Mouse (Mus musculus) liver, embryonic 13.5 days (tissue): ENCODE measurements at regions not wholly inside any gene's neighbourhood (a gene's known extent, or its start where the extent isn't known, plus 50 kb on each side); places are given as distances from the start of the nearest gene placed in this dataset.
"Not testable (repeated sequence)": the region's sequence is repeated elsewhere in the genome, so short reads cannot be mapped to it uniquely, and the experiment has no call there.

Source experiments
- ATAC-seq: fragments of 200-750 bp; cut with Nextera tagmentation; 2 replicates; pipeline ENCODE4 v1.8.0; 2017; ENCODE audit warnings: low read depth, mild to moderate bottlenecking, moderate number of reproducible peaks, moderate library complexity
- DNase-seq: peaks from one replicate; pipeline ENCODE4 v3.0.0; 2022
- H3K27ac ChIP-seq: fragments of 300-500 bp; sonication (generic); 2 replicates; pipeline ENCODE4 v1.5.1; 2015; ENCODE audit warnings: moderate library complexity, mild to moderate bottlenecking, inconsistent platforms
- H3K27me3 ChIP-seq: fragments of 300-500 bp; sonication (generic); 2 replicates; pipeline ENCODE4 v1.6.1; 2015; ENCODE audit warnings: mild to moderate bottlenecking, inconsistent platforms
- H3K36me3 ChIP-seq: fragments of 300-500 bp; sonication (generic); 2 replicates; pipeline ENCODE4 v1.6.1; 2015; ENCODE audit warnings: mild to moderate bottlenecking, inconsistent platforms
- H3K4me1 ChIP-seq: fragments of 300-500 bp; sonication (generic); replicated peaks from 2 replicates; pipeline ENCODE4 v1.6.1; 2015; ENCODE audit warnings: inconsistent platforms
- H3K4me2 ChIP-seq: fragments of 300-500 bp; sonication (generic); 2 replicates; pipeline ENCODE4 v1.6.1; 2015; ENCODE audit warnings: inconsistent platforms, mild to moderate bottlenecking, moderate library complexity
- H3K4me3 ChIP-seq: fragments of 300-500 bp; sonication (generic); replicated peaks from 2 replicates; pipeline ENCODE4 v1.5.1; 2015; ENCODE audit warnings: mild to moderate bottlenecking, inconsistent platforms
- H3K9ac ChIP-seq: fragments of 300-500 bp; sonication (generic); 2 replicates; pipeline ENCODE4 v1.6.1; 2015; ENCODE audit warnings: mild to moderate bottlenecking, inconsistent platforms
- H3K9me3 ChIP-seq: fragments of 300-500 bp; sonication (generic); replicated peaks from 2 replicates; pipeline ENCODE4 v1.6.1; 2016; ENCODE audit warnings: inconsistent platforms
- WGBS: fragments of 180-500 bp; shearing (Covaris S2); methylation state at CpG from one replicate; pipeline ENCODE4 v1.1.7; 2015; ENCODE audit not compliant: insufficient replicate concordance; 5-methylcytosine and 5-hydroxymethylcytosine counted together

DNA sequence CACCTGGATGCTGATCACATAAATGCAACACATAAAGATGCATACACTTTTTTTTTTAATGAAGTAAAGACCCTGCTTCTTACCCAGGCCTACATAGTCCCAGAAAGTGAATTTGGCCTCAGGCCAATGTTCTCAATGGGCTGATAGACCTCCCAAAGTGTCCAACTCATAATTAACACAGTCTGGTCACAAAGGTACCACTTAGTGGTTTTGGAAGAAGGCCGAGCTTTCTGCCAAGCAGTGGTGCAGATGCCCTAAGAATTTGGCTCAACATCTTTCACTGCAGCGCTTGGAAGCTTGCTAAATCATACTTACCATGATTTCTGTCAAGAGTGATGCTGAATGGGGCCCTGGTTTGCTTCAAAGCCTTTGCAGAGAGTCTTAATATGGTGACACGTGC, 706.4 kb upstream of the Rag2 start:
- Histone ChIP-seq H3K4me3 (no peak overlapping the region), H3K27me3 (no peaks in the 10 kb centered on the region), H3K4me2 (no peak overlapping the region), H3K4me1 (no peaks in the 10 kb centered on the region), H3K36me3 (no peaks in the 10 kb centered on the region), H3K27ac (no peak overlapping the region), H3K9me3 (no peaks in the 10 kb centered on the region), H3K9ac (no peak overlapping the region)
- WGBS: 51% methylated on average over 3 of the region's 3 CpGs
- no peak for ATAC-seq
- DNase-seq: no peak

DNA sequence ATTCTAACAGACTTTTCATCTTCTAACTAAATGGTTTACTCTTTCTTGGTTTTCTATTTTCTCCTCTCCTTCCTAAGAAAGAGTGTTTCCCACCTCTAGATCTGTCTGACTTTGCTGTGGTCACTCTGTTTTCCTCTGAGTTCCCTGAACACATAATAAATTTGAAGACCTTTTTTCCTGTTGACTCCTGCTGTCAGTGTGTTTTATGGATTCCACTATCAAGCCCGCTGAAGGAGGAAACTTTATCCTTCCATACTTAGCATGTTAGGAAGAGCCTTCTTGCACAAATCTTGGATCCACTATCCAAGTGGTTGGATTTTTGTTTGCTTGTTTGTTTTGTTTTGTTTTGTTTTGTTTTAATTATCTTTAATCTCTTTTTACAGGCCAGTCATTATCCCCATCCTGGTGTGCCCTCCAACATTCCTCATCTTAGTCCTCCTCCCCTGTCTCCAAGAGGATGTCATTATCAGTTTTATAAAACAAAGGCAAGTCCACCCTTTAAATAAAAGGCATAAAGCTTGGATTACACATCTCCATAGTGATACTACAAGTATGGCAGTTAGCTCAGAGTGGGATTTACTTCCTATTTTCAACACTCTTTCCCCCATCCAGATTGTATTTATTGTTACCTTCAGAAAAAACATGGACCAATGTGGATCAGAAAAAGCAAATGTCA, 704.8 kb upstream of the Rag2 start:
- Histone ChIP-seq H3K36me3 (no peaks in the 10 kb centered on the region), H3K27me3 (no peaks in the 10 kb centered on the region), H3K27ac (no peak overlapping the region), H3K9me3 (no peaks in the 10 kb centered on the region), H3K4me1 (no peaks in the 10 kb centered on the region), H3K9ac (no peak overlapping the region), H3K4me2 (no peak overlapping the region), H3K4me3 (no peak overlapping the region)
- ATAC-seq (no peak), DNase-seq (no peak)
- WGBS: 59% methylated on average over 1 of the region's 1 CpGs

DNA sequence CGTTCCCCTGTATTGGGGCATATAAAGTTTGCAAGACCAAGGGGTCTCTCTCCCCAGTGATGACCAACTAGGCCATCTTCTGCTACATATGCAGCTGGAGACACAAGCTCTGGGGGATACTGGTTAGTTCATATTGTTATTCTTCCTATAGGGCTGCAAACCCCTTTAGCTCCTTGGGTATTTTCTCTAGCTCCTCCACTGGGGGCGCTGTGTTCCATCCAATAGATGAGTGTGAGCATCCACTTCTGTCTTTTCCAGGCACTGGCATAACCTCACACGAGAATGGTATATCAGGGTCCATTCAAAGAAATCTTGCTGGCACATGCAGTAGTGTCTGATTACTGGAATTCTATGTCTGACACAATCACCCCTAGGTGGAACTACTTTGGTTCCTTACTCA, 675.9 kb upstream of the Rag2 start:
- ATAC-seq, H3K36me3 ChIP-seq, H3K4me3 ChIP-seq, DNase-seq, H3K9ac ChIP-seq, H3K4me1 ChIP-seq, H3K27ac ChIP-seq, H3K27me3 ChIP-seq, H3K4me2 ChIP-seq, H3K9me3 ChIP-seq: not testable (repeated sequence)
- 32% methylated on average over 3 of the region's 3 CpGs for whole genome bisulfite sequencing

DNA sequence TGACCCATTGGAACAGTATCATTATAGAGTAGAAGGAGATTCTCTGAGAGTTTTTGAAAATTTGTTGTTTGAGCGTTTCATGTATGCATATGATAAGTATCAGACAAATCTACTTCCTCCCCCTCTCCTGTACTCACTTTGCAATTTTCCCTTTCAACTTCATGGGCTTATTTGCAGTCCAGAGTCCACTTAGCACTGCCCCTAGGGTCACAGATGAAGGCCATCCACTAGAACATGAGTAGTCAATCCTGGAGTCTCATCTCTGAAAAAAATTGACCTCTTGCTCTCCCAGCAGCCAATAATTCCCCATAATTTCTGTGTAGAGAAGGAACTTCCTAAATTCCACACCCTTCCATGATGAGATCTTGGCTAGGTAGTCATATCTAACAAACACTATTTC, 665.1 kb upstream of the Rag2 start:
- DNase-seq (no peak), ATAC-seq (no peak)
- no peaks in the 10 kb centered on the region for H3K9me3 ChIP-seq
- H3K4me2 ChIP-seq: no peak overlapping the region
- 43% methylated on average over 1 of the region's 1 CpGs for WGBS
- H3K36me3 ChIP-seq: no peaks in the 10 kb centered on the region
- no peak overlapping the region for H3K9ac ChIP-seq
- H3K27me3 ChIP-seq: no peaks in the 10 kb centered on the region
- H3K27ac ChIP-seq: no peak overlapping the region
- H3K4me3 ChIP-seq: no peak overlapping the region
- H3K4me1 ChIP-seq: no peaks in the 10 kb centered on the region

DNA sequence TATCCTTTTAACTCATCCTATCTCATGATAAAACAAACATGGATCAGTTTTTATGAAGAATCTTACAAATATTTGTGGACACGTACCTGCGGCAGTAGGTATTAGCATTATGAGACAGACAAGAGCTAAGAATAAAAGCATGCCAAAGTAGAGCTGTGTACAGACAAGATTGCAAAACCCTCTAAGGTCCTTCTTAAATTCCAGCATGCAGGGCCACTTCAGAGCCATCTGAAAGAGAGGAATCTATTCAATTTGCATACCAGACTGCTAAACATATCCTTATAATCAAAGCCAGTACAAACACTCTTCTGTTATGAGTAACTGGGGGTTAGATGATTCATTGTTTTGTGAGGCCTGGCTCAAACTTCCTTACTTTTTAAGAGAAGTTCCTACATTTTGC, 659.9 kb upstream of the Rag2 start:
- H3K27ac ChIP-seq: no peak overlapping the region
- no peaks in the 10 kb centered on the region for H3K9me3 ChIP-seq
- 82% methylated on average over 2 of the region's 2 CpGs for WGBS
- no peak overlapping the region for H3K4me3 ChIP-seq
- H3K27me3 ChIP-seq: no peaks in the 10 kb centered on the region
- H3K4me2 ChIP-seq: no peak overlapping the region
- ATAC-seq (no peak), DNase-seq (no peak)
- no peaks in the 10 kb centered on the region for H3K4me1 ChIP-seq
- no peak overlapping the region for H3K9ac ChIP-seq
- H3K36me3 ChIP-seq: no peaks in the 10 kb centered on the region

DNA sequence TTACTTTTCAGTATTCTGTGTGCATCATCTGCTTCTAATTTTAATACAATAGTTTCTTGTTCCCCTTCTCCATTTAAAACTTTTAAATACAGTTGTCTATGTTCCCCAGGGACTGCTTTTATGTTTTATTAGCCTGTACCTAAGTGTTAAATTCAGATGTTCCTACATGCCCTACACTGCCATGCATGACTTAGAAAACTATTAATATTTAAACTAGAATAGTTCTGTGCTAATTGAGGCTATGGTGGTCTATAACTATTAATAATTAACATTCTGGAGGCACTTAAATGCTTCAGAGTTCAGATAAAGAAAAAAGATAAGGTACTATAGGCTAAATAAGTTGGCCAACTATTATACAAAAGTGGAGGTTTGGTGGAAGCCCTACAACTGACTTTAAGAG, 647.3 kb upstream of the Rag2 start:
- H3K4me3 ChIP-seq: no peak overlapping the region
- DNase-seq (no peak), ATAC-seq (no peak)
- no peaks in the 10 kb centered on the region for H3K9me3 ChIP-seq
- no peaks in the 10 kb centered on the region for H3K27me3 ChIP-seq
- H3K4me1 ChIP-seq: no peaks in the 10 kb centered on the region
- no peak overlapping the region for H3K27ac ChIP-seq
- H3K9ac ChIP-seq: no peak overlapping the region
- no peak overlapping the region for H3K4me2 ChIP-seq
- H3K36me3 ChIP-seq: no peaks in the 10 kb centered on the region

DNA sequence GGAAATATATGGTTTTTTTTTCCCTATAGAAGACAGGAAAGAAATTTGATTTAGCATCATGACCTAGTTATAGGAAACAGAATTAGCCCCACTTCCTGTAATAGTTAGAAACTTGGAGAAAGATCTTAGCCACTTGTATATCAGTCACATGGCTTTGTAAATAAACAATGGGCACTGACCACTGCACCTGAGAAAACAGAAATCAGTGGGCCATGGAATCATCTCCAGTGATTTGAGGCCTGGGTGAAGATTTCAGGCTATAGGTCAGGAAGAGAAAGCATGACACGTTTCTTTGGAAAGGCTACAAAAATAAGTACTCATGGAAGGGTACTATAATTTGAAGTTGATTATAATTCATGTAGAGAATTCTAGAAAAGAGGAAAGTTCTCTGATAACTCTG, 642.2 kb upstream of the Rag2 start:
- H3K36me3 ChIP-seq: no peaks in the 10 kb centered on the region
- no peak overlapping the region for H3K4me3 ChIP-seq
- no peak overlapping the region for H3K9ac ChIP-seq
- ATAC-seq: no peak
- no peak overlapping the region for H3K27ac ChIP-seq
- no peak overlapping the region for H3K4me2 ChIP-seq
- no peaks in the 10 kb centered on the region for H3K9me3 ChIP-seq
- H3K4me1 ChIP-seq: no peaks in the 10 kb centered on the region
- no peaks in the 10 kb centered on the region for H3K27me3 ChIP-seq
- WGBS: 27% methylated on average over 1 of the region's 1 CpGs
- no peak for DNase-seq

DNA sequence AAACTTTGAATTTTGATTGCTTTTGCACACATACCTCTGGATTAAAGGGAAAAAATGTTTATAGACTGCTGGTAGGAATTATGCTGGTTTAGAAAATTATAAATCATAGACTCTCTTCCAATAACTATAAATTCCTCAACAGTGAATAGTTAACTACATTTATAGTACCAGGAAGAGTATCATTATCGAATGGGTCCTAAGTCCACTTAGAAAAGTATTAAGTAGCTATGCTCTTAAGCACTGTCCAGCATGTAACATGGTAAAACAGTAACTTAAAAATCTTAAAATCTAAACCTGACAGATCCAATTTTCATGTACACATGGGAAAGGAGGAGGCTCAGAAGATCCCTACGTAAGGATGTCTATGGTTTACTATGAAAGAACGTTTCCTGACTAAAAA, 609.2 kb upstream of the Rag2 start:
- H3K4me2 ChIP-seq: no peak overlapping the region
- no peaks in the 10 kb centered on the region for H3K27me3 ChIP-seq
- 62% methylated on average over 3 of the region's 3 CpGs for WGBS
- no peaks in the 10 kb centered on the region for H3K9me3 ChIP-seq
- no peaks in the 10 kb centered on the region for H3K36me3 ChIP-seq
- ATAC-seq (no peak), DNase-seq (no peak)
- no peak overlapping the region for H3K27ac ChIP-seq
- H3K4me3 ChIP-seq: no peak overlapping the region
- H3K4me1 ChIP-seq: no peaks in the 10 kb centered on the region
- no peak overlapping the region for H3K9ac ChIP-seq

DNA sequence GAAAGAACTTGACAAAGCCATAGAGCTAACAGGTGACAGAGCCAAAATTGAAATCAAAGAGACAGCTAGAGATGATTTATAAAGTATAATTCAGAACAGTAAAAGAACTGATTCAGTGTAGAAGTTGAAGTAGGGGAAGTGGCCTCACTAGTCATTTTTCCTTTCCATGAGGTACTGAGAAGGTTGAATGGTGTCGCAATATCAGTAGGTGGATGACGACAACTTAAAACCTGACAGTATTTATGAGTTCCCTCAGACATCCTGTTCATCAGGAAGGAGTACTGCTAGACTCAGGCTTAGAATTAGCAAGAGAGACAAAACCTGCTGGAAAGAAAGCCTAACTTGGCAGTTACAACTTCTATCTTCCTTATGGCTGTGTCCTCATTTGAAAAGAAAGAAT, 605.1 kb upstream of the Rag2 start:
- WGBS: 45% methylated on average over 2 of the region's 2 CpGs
- Histone ChIP-seq H3K9ac (no peak overlapping the region), H3K4me3 (no peak overlapping the region), H3K36me3 (no peaks in the 10 kb centered on the region), H3K4me2 (no peak overlapping the region), H3K4me1 (no peaks in the 10 kb centered on the region), H3K27ac (no peak overlapping the region), H3K27me3 (no peaks in the 10 kb centered on the region), H3K9me3 (no peaks in the 10 kb centered on the region)
- no peak for ATAC-seq
- DNase-seq: no peak

DNA sequence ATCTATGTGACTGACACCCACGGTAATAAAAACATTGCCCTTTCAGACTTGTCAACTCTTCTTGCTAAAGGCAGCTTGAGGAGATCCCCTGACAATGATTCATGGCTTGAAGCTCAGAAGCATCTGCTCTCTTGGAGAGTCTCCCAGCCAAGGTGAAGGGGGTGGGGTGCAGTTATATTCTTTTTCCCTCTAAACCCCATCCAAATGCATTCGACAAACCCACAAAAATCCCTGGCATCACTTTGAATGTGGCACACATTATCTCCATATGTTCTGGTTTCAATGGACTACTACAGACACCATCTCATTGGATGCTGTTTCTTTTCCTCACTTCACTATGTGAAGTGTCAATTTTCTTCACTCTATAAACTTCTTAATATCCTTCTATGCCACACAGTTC, 603.0 kb upstream of the Rag2 start:
- DNase-seq: no peak

DNA sequence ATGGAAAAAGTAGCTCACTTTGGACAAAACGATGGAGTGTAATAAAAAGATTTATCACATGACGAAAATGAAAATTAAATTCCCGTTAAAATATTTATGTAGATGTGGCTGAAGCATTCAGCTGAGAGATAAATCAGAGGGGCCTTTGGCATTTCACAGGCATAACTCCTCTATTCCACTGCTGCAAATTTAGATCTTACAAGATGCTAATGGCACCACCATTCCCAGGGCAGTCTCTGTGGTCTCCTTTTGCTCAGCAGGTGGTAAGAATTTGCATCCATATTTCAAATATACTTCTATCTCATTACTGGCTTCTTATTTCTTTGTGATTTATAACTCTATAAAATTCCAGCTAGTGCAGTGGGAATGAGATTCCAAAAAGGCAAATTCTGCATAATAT, 581.5 kb upstream of the Rag2 start:
- Histone ChIP-seq H3K9me3 (no peaks in the 10 kb centered on the region), H3K9ac (no peak overlapping the region), H3K4me1 (no peaks in the 10 kb centered on the region), H3K27me3 (no peaks in the 10 kb centered on the region), H3K36me3 (no peaks in the 10 kb centered on the region), H3K4me3 (no peak overlapping the region), H3K4me2 (no peak overlapping the region), H3K27ac (no peak overlapping the region)
- DNase-seq (no peak), ATAC-seq (no peak)
- WGBS: 67% methylated on average over 3 of the region's 3 CpGs

More for the DNA sequence above, 603.0 kb upstream of the Rag2 start:
- H3K4me3 ChIP-seq: no peak overlapping the region
- H3K27me3 ChIP-seq: no peaks in the 10 kb centered on the region
- no peaks in the 10 kb centered on the region for H3K36me3 ChIP-seq
- H3K4me2 ChIP-seq: no peak overlapping the region
- H3K4me1 ChIP-seq: no peaks in the 10 kb centered on the region
- ATAC-seq: no peak
- H3K27ac ChIP-seq: no peak overlapping the region
- WGBS: 54% methylated on average over 2 of the region's 2 CpGs
- H3K9me3 ChIP-seq: no peaks in the 10 kb centered on the region
- H3K9ac ChIP-seq: no peak overlapping the region

DNA sequence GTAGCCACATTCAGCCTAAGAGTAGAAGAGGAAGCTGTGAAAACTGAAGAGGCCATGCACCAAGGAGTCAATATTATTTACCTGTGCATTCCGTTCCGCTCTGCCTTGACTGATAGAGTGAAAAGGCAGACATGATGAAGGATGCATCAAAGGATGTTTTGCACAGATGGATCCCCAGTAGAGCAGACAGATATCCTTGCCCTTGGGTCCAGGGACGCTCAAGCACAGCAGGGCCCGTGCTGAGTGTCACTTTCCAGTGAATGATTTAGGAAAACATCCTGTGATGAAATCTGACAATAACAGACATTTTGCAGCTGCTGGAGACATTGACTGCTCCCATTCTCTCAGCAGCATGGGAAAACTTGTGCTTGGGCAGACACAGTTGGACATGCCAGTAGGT, 561.6 kb upstream of the Rag2 start:
- Histone ChIP-seq H3K4me1 (no peaks in the 10 kb centered on the region), H3K27me3 (no peaks in the 10 kb centered on the region), H3K9me3 (no peaks in the 10 kb centered on the region), H3K27ac (no peak overlapping the region), H3K4me3 (no peak overlapping the region), H3K4me2 (no peak overlapping the region), H3K36me3 (no peaks in the 10 kb centered on the region), H3K9ac (no peak overlapping the region)
- ATAC-seq (no peak), DNase-seq (no peak)
- 64% methylated on average over 4 of the region's 4 CpGs for WGBS
